Mouse (Mus musculus) heart, embryonic 12.5 days (tissue): ENCODE results near the gene Cln3. TPM values are rescaled to one million over a fixed set of nuclear protein-coding genes. Genes with fewer than 3 reads are reported as not detected.
A peak's percentile ranks its signal among the peaks of the same experiment; 100 is the strongest.

ENCODE experiments used
- ATAC-seq: fragments of 200-750 bp; cut with Nextera tagmentation; 2 replicates; pipeline ENCODE4 v1.8.0; 2017; ENCODE audit warnings: moderate TSS enrichment, moderate library complexity; ENCODE audit not compliant: insufficient number of reproducible peaks, low FRiP score
- H3K27ac ChIP-seq: fragments of 300-500 bp; sonication (generic); 2 replicates; pipeline ENCODE4 v1.5.1; 2016; ENCODE audit warnings: mild to moderate bottlenecking, moderate library complexity; ENCODE audit not compliant: poor library complexity, severe bottlenecking
- H3K27me3 ChIP-seq: fragments of 300-500 bp; sonication (generic); replicated peaks from 2 replicates; pipeline ENCODE4 v1.6.1; 2016; ENCODE audit warnings: mild to moderate bottlenecking, moderate library complexity
- H3K36me3 ChIP-seq: fragments of 300-500 bp; sonication (generic); 2 replicates; pipeline ENCODE4 v1.6.1; 2016; ENCODE audit warnings: mild to moderate bottlenecking, moderate library complexity
- H3K4me1 ChIP-seq: fragments of 300-500 bp; sonication (generic); replicated peaks from 2 replicates; pipeline ENCODE4 v1.6.1; 2016; ENCODE audit warnings: mild to moderate bottlenecking
- H3K4me2 ChIP-seq: fragments of 300-500 bp; sonication (generic); 2 replicates; pipeline ENCODE4 v1.6.1; 2016; ENCODE audit warnings: mild to moderate bottlenecking, moderate library complexity
- H3K4me3 ChIP-seq: fragments of 300-500 bp; sonication (generic); 2 replicates; pipeline ENCODE4 v1.5.1; 2016; ENCODE audit warnings: mild to moderate bottlenecking
- H3K9ac ChIP-seq: fragments of 300-500 bp; sonication (generic); 2 replicates; pipeline ENCODE4 v1.6.1; 2016; ENCODE audit warnings: mild to moderate bottlenecking, moderate library complexity
- H3K9me3 ChIP-seq: fragments of 300-500 bp; sonication (generic); replicated peaks from 2 replicates; pipeline ENCODE4 v1.6.1; 2016; ENCODE audit warnings: mild to moderate bottlenecking, moderate library complexity
- WGBS: fragments of 180-500 bp; shearing (Covaris S2); methylation state at CpG from one replicate; pipeline ENCODE4 v1.1.7; 2016; 5-methylcytosine and 5-hydroxymethylcytosine counted together
- polyA plus RNA-seq: library from polyadenylated mRNA; unstranded; fragments of >200 nt; fragmentation: Nextera tagmentation; extraction: Ambion mirVana; gene quantifications from 2 replicates; pipeline ENCODE4 v1.2.1, GENCODE M21; 2016

The Cln3 gene
- polyA plus RNA-seq, 1 experiment from 2014 or later: 24.5 TPM

DNA sequence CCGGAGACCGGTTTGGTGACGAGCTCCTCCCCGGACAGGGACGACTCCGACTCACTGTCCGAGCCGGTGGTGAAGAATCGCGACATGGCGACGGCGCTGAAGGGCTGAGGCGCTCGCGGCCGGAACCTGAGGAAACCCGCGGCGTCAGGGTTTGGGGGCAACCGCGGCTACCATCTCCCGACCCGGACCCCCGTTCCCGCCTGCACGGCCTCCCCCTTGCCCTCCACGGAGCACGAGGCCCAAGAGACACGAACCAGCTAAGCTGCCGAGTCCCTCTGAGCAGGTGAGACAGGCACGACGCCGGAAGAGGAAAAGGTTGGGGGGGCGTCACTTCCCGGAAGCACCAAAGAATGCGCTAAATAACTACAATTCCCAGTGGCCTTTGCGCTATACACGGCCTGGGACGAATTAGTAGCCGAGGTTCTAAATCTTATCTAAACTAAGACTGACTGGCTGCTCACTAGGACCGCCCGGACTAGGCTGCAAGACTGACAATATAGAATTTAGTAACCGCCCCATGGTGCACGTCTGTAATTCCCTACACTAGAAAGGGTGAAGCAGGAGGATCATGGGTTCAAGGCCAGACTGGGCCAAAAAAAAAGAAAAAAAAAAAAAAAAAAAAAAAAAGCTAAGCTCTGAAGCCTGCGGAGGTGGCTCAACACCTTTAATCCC is 19.4 kb downstream of the Cln3 start, which contains the start of gene Eif3c:
Gene Eif3c (minus strand): TSS at position 318 of the 672 bp plus-strand sequence.
- H3K4me2 ChIP-seq: peak within 1 kb of the TSS; percentile 82
- no peaks in the 10 kb centered on the region for H3K27me3 ChIP-seq
- peak within 1 kb of the TSS; percentile 77 for H3K27ac ChIP-seq
- peak within 1 kb of the TSS; percentile 81 for H3K9ac ChIP-seq
- peaks cover 36% of the 10 kb centered on the region for H3K36me3 ChIP-seq
- under 1% methylated on average over 46 of the region's 46 CpGs for WGBS
- ATAC-seq: peak; percentile 96
- 0 out of 2 replicates have a peak, but pooled peaks cover 5% of the 10 kb centered on the region for H3K4me1 ChIP-seq
- no peaks in the 10 kb centered on the region for H3K9me3 ChIP-seq
- H3K4me3 ChIP-seq: peak within 1 kb of the TSS; percentile 71

GRCm38 (mm10) chr7:126565693-126566092 is 19.9 kb downstream of the Cln3 start:
- H3K4me3 ChIP-seq: peak overlapping the region; percentile 71
- H3K9me3 ChIP-seq: no peaks in the 10 kb centered on the region
- H3K4me1 ChIP-seq: 0 out of 2 replicates have a peak, but pooled peaks cover 5% of the 10 kb centered on the region
- peak overlapping the region; percentile 82 for H3K4me2 ChIP-seq
- under 1% methylated on average over 28 of the region's 28 CpGs for WGBS
- peak overlapping the region; percentile 81 for H3K9ac ChIP-seq
- H3K27me3 ChIP-seq: no peaks in the 10 kb centered on the region
- peaks cover 41% of the 10 kb centered on the region for H3K36me3 ChIP-seq
- peak; percentile 54 for ATAC-seq
- peak overlapping the region; percentile 77 for H3K27ac ChIP-seq

DNA sequence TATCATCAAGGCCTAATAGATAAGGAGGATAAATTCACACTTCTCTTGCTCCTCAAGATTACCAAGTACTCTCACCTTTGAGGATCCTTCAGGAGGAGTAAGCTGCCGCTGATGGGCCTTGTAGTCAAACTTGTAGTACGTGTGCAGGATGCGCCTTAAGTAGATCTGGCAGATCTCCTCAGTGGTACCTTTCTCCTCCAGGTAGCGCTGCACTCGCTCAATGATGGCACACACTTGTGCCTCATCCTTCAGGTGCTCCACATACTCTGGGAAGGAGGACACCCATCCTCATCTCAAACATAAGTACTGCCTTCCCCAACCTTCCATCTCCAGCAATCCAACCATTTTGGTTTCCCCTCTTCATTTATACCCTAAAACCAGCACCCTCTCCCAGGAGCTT is 29.0 kb downstream of the Cln3 start:
- ATAC-seq: no peak
- Histone ChIP-seq H3K27me3 (no peaks in the 10 kb centered on the region), H3K4me1 (no peaks in the 10 kb centered on the region), H3K9ac (no peak overlapping the region), H3K4me2 (no peak overlapping the region), H3K9me3 (no peaks in the 10 kb centered on the region), H3K36me3 (peaks cover 92% of the 10 kb centered on the region), H3K4me3 (no peak overlapping the region), H3K27ac (no peak overlapping the region)
- WGBS: 89% methylated on average over 5 of the region's 5 CpGs

GRCm38 (mm10) chr7:126554796-126555195 is 30.8 kb downstream of the Cln3 start:
- peaks cover 94% of the 10 kb centered on the region for H3K36me3 ChIP-seq
- no peak overlapping the region for H3K27ac ChIP-seq
- H3K4me3 ChIP-seq: no peak overlapping the region
- no peak overlapping the region for H3K9ac ChIP-seq
- WGBS: 88% methylated on average over 1 of the region's 1 CpGs
- H3K9me3 ChIP-seq: no peaks in the 10 kb centered on the region
- no peak for ATAC-seq
- no peaks in the 10 kb centered on the region for H3K27me3 ChIP-seq
- H3K4me1 ChIP-seq: no peaks in the 10 kb centered on the region
- H3K4me2 ChIP-seq: no peak overlapping the region

DNA sequence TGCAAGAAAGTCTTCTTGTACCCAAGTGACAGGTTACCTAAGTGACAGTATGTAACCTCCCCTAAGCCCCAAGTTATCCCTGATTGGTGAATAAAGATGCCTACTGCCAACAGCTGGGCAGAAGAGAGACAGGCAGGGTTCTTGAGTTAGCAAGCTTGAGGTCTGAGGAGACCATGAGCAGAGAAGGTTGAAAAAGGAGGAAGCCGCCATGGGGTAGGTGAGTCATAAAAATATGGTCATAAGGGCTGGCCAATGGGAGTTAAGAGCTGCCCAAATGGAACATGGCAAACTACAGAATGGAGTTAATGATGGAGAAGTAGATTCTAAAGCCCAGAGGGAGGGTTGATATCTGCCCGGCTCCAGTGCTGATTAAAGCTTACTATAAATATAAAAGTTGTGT is 40.0 kb downstream of the Cln3 start:
- Histone ChIP-seq H3K27me3 (no peaks in the 10 kb centered on the region), H3K4me2 (no peak overlapping the region), H3K4me3 (no peak overlapping the region), H3K9ac (no peak overlapping the region), H3K9me3 (no peaks in the 10 kb centered on the region), H3K27ac (no peak overlapping the region), H3K36me3 (peaks cover 59% of the 10 kb centered on the region), H3K4me1 (no peaks in the 10 kb centered on the region)
- 90% methylated on average over 2 of the region's 2 CpGs for WGBS
- no peak for ATAC-seq

DNA sequence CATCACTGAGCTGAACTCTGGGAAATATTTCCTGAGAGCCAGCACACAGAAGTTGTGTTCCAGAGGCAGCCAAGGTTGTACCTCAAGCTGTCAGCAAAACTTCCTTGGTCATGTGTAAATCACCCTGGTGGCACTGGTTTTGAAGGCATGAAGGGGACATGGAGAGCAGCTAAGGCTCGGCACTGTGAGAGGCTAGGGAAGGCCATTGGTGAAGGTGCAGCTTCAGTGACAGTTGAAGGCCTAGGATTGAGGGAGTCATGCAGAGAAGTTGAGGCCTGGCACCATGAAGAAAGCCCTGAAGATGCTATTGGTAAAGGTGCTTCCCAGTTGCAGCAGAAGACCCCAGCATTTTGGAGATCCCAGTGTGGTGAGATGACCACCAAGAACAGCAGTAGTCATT is 44.0 kb downstream of the Cln3 start:
- H3K4me1 ChIP-seq: 0 out of 2 replicates have a peak, but pooled peaks cover under 1% of the 10 kb centered on the region
- no peaks in the 10 kb centered on the region for H3K9me3 ChIP-seq
- peaks cover 20% of the 10 kb centered on the region for H3K36me3 ChIP-seq
- H3K4me2 ChIP-seq: no peak overlapping the region
- no peak overlapping the region for H3K27ac ChIP-seq
- H3K9ac ChIP-seq: no peak overlapping the region
- no peak for ATAC-seq
- peaks cover 6% of the 10 kb centered on the region for H3K27me3 ChIP-seq
- 77% methylated on average over 1 of the region's 1 CpGs for WGBS
- H3K4me3 ChIP-seq: no peak overlapping the region

- H3K27ac ChIP-seq: no peak overlapping the region
- H3K9ac ChIP-seq: no peak overlapping the region
- H3K4me2 ChIP-seq: no peak overlapping the region
- H3K4me1 ChIP-seq: 0 out of 2 replicates have a peak, but pooled peaks cover 5% of the 10 kb centered on the region
- no peak overlapping the region for H3K4me3 ChIP-seq
- no peaks in the 10 kb centered on the region for H3K36me3 ChIP-seq
- H3K27me3 ChIP-seq: peaks cover 11% of the 10 kb centered on the region
- no peaks in the 10 kb centered on the region for H3K9me3 ChIP-seq
- ATAC-seq: no peak
- WGBS: 73% methylated on average over 5 of the region's 5 CpGs
Observed at GRCm38 (mm10) chr7:126537820-126538585, 47.6 kb downstream of the Cln3 start.

DNA sequence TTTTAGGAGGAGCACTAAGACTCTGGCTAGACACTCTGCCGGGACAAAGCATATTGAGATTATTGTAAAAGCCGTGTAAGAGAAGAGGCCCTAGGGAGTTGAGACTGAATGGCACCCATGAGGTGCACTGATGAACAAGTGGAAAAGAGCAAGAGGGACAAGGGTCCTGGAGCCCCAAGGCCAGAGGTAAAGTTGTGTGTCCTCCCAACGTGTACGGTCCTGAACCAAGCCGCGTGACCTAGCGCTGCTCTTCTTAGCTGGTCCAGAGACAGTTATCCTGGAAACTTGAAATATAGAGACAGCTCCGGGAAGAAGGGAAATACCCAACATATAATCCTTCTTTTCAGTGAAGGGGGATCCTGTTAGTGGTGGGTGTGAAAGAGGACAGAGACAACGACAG is 49.2 kb downstream of the Cln3 start:
- no peaks in the 10 kb centered on the region for H3K36me3 ChIP-seq
- H3K27me3 ChIP-seq: peaks cover 11% of the 10 kb centered on the region
- 0 out of 2 replicates have a peak, but pooled peaks cover 5% of the 10 kb centered on the region for H3K4me1 ChIP-seq
- H3K9me3 ChIP-seq: no peaks in the 10 kb centered on the region
- ATAC-seq: no peak
- peak overlapping the region; percentile 57 for H3K4me3 ChIP-seq
- 59% methylated on average over 9 of the region's 9 CpGs for WGBS
- H3K27ac ChIP-seq: no peak overlapping the region
- peak overlapping the region; percentile 91 for H3K4me2 ChIP-seq
- no peak overlapping the region; the same call in 1 of the 2 replicates for H3K9ac ChIP-seq

DNA sequence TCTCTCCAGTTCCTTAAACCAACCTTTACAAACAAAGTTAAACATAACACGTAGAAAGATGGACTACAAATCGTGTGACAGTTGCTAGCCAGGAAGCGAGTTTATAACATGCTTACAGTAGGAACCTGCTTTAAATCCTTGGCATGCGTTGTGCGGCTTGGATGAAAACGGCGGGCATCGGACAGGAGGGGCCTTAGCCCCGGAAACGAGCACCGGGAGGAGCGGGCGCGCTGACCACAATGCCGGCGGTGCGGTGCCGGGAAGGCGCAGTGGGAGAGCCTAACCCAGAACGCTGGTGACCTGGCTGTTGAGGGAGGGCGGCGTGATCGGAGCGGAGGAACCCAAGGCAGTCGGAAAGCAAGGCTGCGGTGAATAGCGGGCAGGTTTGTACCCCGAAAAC is 49.9 kb downstream of the Cln3 start:
- H3K27ac ChIP-seq: no peak overlapping the region
- peak overlapping the region; percentile 91 for H3K4me2 ChIP-seq
- H3K9ac ChIP-seq: peak overlapping the region; percentile 74
- H3K9me3 ChIP-seq: no peaks in the 10 kb centered on the region
- no peak for ATAC-seq
- peaks cover 11% of the 10 kb centered on the region for H3K27me3 ChIP-seq
- H3K36me3 ChIP-seq: no peaks in the 10 kb centered on the region
- WGBS: 3% methylated on average over 28 of the region's 28 CpGs
- H3K4me3 ChIP-seq: peak overlapping the region; percentile 57
- H3K4me1 ChIP-seq: 0 out of 2 replicates have a peak, but pooled peaks cover 5% of the 10 kb centered on the region

- H3K9ac ChIP-seq: no peak overlapping the region
- peaks cover 11% of the 10 kb centered on the region for H3K27me3 ChIP-seq
- no peak for ATAC-seq
- H3K4me2 ChIP-seq: no peak overlapping the region
- H3K4me3 ChIP-seq: no peak overlapping the region
- 66% methylated on average over 1 of the region's 1 CpGs for WGBS
- no peaks in the 10 kb centered on the region for H3K9me3 ChIP-seq
- H3K36me3 ChIP-seq: no peaks in the 10 kb centered on the region
- H3K4me1 ChIP-seq: 0 out of 2 replicates have a peak, but pooled peaks cover 5% of the 10 kb centered on the region
- no peak overlapping the region for H3K27ac ChIP-seq
Observed at GRCm38 (mm10) chr7:126533434-126533833, 52.2 kb downstream of the Cln3 start.

- Histone ChIP-seq H3K4me3 (no peak overlapping the region), H3K27me3 (no peaks in the 10 kb centered on the region), H3K9me3 (no peaks in the 10 kb centered on the region), H3K4me1 (no peaks in the 10 kb centered on the region), H3K36me3 (no peaks in the 10 kb centered on the region), H3K4me2 (no peak overlapping the region), H3K27ac (no peak overlapping the region), H3K9ac (no peak overlapping the region)
- 15% methylated on average over 1 of the region's 1 CpGs for WGBS
- no peak for ATAC-seq
Observed at GRCm38 (mm10) chr7:126528166-126528577, 57.4 kb downstream of the Cln3 start.
